In the genomic region with DNA sequence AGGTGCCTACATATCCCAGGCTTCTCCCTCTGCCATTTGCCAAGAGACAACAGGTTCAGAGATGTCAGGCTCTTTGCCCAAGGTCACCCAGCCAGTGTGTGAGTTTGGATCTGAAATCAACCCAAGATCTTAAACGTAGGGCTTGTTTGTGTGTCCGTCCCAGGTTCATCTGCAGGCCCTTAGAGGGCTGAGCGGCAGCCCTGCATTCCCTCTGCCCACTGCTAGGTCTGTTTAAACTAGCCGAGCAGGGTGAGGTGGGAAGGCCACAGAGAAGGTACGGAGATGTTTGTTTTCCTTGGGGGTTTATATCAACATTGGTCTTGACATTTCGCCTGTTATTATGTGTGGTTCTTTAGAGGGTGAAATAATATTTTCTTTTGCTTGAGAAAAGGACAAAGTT, we compare ENCODE assay signal across 37 mouse cellular contexts. TPM values are rescaled to one million over a fixed set of nuclear protein-coding genes. Genes with fewer than 3 reads are reported as not detected.
"Had no signal": no experiment of that assay in that cellular context is flagged by ENCODE, and none has a peak within 500 bp of the region (broad histone marks: within the 10 kb centered on the region; RNA-seq: fewer than 3 reads in every experiment).

No protein-coding gene starts in this region.

- H3K36me3 ChIP-seq: heart, embryonic 13.5 days; heart, embryonic 15.5 days; hindbrain, embryonic 10.5 days; hindbrain, embryonic 12.5 days; hindbrain, embryonic 13.5 days; hindbrain, embryonic 15.5 days; intestine, embryonic 15.5 days; kidney, embryonic 15.5 days had no signal

- H3K27me3 ChIP-seq: hindbrain, embryonic 15.5 days; intestine, embryonic 15.5 days had no signal

- DNase-seq: heart, postnatal 10 days; heart, postnatal 14 days; heart, postnatal 36 days; heart, postnatal 4 days; kidney, adult 11 months; kidney, adult 18-20 months; kidney, adult 2 months; kidney, adult 8-10 months; kidney, adult 9 months; kidney, postnatal 10 days; kidney, postnatal 14 days; kidney, postnatal 25 days; kidney, postnatal 36 days; kidney, postnatal 4 days; layer of hippocampus, adult 9-11 months; layer of hippocampus, postnatal 36 days had no signal

- H3K27ac ChIP-seq: heart, embryonic 13.5 days; heart, embryonic 15.5 days; hindbrain, embryonic 10.5 days; hindbrain, embryonic 12.5 days; hindbrain, embryonic 13.5 days; hindbrain, embryonic 14.5 days; hindbrain, embryonic 15.5 days; hindbrain, postnatal 0 days; intestine, embryonic 15.5 days; kidney, embryonic 15.5 days; kidney, postnatal 0 days; layer of hippocampus, adult 2 months; left cerebral cortex, adult 2 months had no signal

- H3K4me3 ChIP-seq: heart, embryonic 13.5 days; heart, embryonic 15.5 days; hindbrain, embryonic 10.5 days; hindbrain, embryonic 12.5 days; hindbrain, embryonic 13.5 days; hindbrain, embryonic 15.5 days; intestine, embryonic 15.5 days; kidney, embryonic 15.5 days; layer of hippocampus, adult 2 months; left cerebral cortex, adult 2 months had no signal

- H3K4me2 ChIP-seq: heart, embryonic 11.5 days; heart, embryonic 13.5 days; heart, embryonic 15.5 days; hindbrain, embryonic 12.5 days; hindbrain, embryonic 13.5 days; hindbrain, embryonic 14.5 days; hindbrain, embryonic 15.5 days; intestine, embryonic 15.5 days; kidney, embryonic 15.5 days had no signal

- H3K9me3 ChIP-seq: heart, embryonic 13.5 days; heart, embryonic 15.5 days; hindbrain, embryonic 10.5 days; hindbrain, embryonic 12.5 days; hindbrain, embryonic 13.5 days; hindbrain, embryonic 15.5 days; intestine, embryonic 15.5 days; kidney, embryonic 15.5 days had no signal

- H3K9ac ChIP-seq: heart, embryonic 13.5 days; heart, embryonic 15.5 days; hindbrain, embryonic 12.5 days; hindbrain, embryonic 13.5 days; hindbrain, embryonic 14.5 days; hindbrain, embryonic 15.5 days; intestine, embryonic 15.5 days; kidney, embryonic 15.5 days had no signal

- ATAC-seq: hindbrain, embryonic 16.5 days; hindbrain, postnatal 0 days; inflammation-experienced regulatory T-cells, adult 6 months; intestine, embryonic 15.5 days; intestine, embryonic 16.5 days; intestine, postnatal 0 days had no signal

RNA-seq across cellular contexts. Expression of a gene that starts 28.4 kb away (rescaled TPM):
- polyA plus RNA-seq: heart, embryonic 13.5 days; heart, embryonic 15.5 days; heart, embryonic 16.5 days; heart, postnatal 0 days; inflammation-experienced regulatory T-cells, adult 6 months; intestine, embryonic 14.5 days; intestine, embryonic 16.5 days; intestine, postnatal 0 days had no signal
